Mouse (Mus musculus) cerebellum, adult 2 months (tissue): Measurements from ENCODE around the gene Trpd52l3.

Source experiments
- CTCF ChIP-seq: fragments of 200-500 bp; IDR thresholded peaks from 2 replicates; pipeline ENCODE4 v1.5.1; 2011; ENCODE audit warnings: low read depth, mild to moderate bottlenecking, control low read depth, low read length, moderate library complexity, borderline replicate concordance; ENCODE audit not compliant: insufficient read depth
- POLR2A ChIP-seq: fragments of 200-500 bp; IDR thresholded peaks from 2 replicates; pipeline ENCODE4 v1.6.1; 2011; ENCODE audit warnings: low read length, control low read depth, borderline replicate concordance; ENCODE audit not compliant: insufficient read depth

DNA sequence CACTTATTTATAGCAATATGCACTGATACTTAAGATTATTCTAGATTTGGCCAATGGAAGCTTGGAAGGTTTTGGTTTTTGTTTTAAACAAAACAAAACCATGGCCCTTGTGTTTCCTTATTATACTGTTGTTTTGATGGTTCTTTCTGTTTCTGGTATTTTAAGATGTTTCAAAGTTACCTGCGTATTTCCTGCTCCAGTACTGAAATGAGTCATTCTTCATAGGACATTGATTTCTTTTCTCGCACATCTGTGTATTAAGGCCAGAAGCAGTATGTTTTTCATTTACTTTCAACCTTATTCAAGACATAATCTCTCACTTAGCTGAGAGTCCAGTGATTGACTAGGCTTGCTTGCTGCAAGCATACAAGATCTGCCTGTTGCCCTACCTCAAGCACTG lies 40.1 kb downstream of the Trpd52l3 start:
- TF ChIP-seq POLR2A = no peak
- TF ChIP-seq CTCF = no peak
